Mouse (Mus musculus): ENCODE measurements around the gene Zyx. TPM values are rescaled to one million over a fixed set of nuclear protein-coding genes. Genes with fewer than 3 reads are reported as not detected.

Gene Zyx
- polyA plus RNA-seq, 1 experiment from 2014 or later = 33.1 TPM

GRCm38 (mm10) chr6:42372816-42373547, 23.6 kb downstream of the Zyx start, which contains the start of gene Epha1:
Epha1 (minus strand) TSS chr6:42373268.
- Histone ChIP-seq H3K4me1 (peaks cover 14% of the 10 kb centered on the region), H3K27ac (replicated peaks) (no peak within 1 kb of the TSS), H3K4me2 (replicated peaks) (peak within 1 kb of the TSS; percentile 91), H3K9ac (replicated peaks) (peak within 1 kb of the TSS; percentile 36; the same call in 1 of the 2 replicates), H3K27me3 (0 out of 2 replicates have a peak, but pooled peaks cover 3% of the 10 kb centered on the region), H3K9me3 (no peaks in the 10 kb centered on the region), H3K36me3 (no peaks in the 10 kb centered on the region), H3K4me3 (peak within 1 kb of the TSS; percentile 43)
- WGBS = under 1% methylated on average over 36 of the region's 36 CpGs
- peak; percentile 71 for ATAC-seq (replicated peaks)

- 0 out of 2 replicates have a peak overlapping the region, but pooled peaks have one; percentile 36 for H3K9ac ChIP-seq (replicated peaks)
- H3K27ac ChIP-seq (replicated peaks) = no peak overlapping the region
- peak overlapping the region; percentile 43 for H3K4me3 ChIP-seq
- peak; percentile 21; the same call in 1 of the 2 replicates for ATAC-seq (replicated peaks)
- H3K36me3 ChIP-seq = no peaks in the 10 kb centered on the region
- 46% methylated on average over 7 of the region's 7 CpGs for WGBS
- H3K4me2 ChIP-seq (replicated peaks) = peak overlapping the region; percentile 91
- H3K4me1 ChIP-seq = peaks cover 14% of the 10 kb centered on the region
- no peaks in the 10 kb centered on the region for H3K9me3 ChIP-seq
- 0 out of 2 replicates have a peak, but pooled peaks cover 3% of the 10 kb centered on the region for H3K27me3 ChIP-seq
Measured at GRCm38 (mm10) chr6:42373669-42374430, 24.4 kb downstream of the Zyx start.

- WGBS = 67% methylated on average over 4 of the region's 4 CpGs
- 0 out of 2 replicates have a peak, but pooled peaks cover 3% of the 10 kb centered on the region for H3K27me3 ChIP-seq
- H3K4me2 ChIP-seq (replicated peaks) = no peak overlapping the region
- no peak overlapping the region for H3K9ac ChIP-seq (replicated peaks)
- ATAC-seq (replicated peaks) = no peak
- peaks cover 14% of the 10 kb centered on the region for H3K4me1 ChIP-seq
- H3K36me3 ChIP-seq = no peaks in the 10 kb centered on the region
- no peaks in the 10 kb centered on the region for H3K9me3 ChIP-seq
- no peak overlapping the region for H3K27ac ChIP-seq (replicated peaks)
- no peak overlapping the region for H3K4me3 ChIP-seq
Measured at GRCm38 (mm10) chr6:42374701-42375100, 25.3 kb downstream of the Zyx start.

DNA sequence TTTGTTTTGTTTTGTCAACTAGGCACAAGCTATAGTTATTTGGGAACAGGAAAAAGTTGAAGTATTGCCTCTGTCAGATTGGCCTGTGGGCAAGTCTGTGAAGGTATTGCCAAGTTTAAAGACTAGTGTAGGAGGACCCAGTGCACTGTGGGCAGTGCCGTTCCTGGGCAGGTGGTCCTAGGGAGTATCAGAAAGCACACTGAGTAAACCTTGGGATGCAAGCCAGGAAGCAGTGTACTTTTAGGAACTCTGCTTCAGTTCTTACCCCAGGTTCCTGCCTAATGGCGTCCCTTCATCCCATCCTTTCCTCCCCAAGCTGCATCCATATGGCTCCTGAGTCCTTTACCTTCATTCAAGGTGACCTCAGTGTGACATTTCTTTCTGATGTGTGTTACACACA, 25.7 kb downstream of the Zyx start:
- no peak overlapping the region for H3K9ac ChIP-seq (replicated peaks)
- H3K36me3 ChIP-seq = no peaks in the 10 kb centered on the region
- 0 out of 2 replicates have a peak, but pooled peaks cover 3% of the 10 kb centered on the region for H3K27me3 ChIP-seq
- H3K9me3 ChIP-seq = no peaks in the 10 kb centered on the region
- no peak overlapping the region for H3K27ac ChIP-seq (replicated peaks)
- no peak for ATAC-seq (replicated peaks)
- H3K4me1 ChIP-seq = peaks cover 14% of the 10 kb centered on the region
- H3K4me2 ChIP-seq (replicated peaks) = no peak overlapping the region
- H3K4me3 ChIP-seq = no peak overlapping the region
- 84% methylated on average over 2 of the region's 2 CpGs for WGBS

- Histone ChIP-seq H3K27me3 (0 out of 2 replicates have a peak, but pooled peaks cover 3% of the 10 kb centered on the region), H3K4me3 (no peak overlapping the region)
Measured at GRCm38 (mm10) chr6:42376016-42376415, 26.6 kb downstream of the Zyx start.

GRCm38 (mm10) chr6:42376504-42377019, 27.1 kb downstream of the Zyx start:
- H3K9me3 ChIP-seq = no peaks in the 10 kb centered on the region
- no peak overlapping the region for H3K4me3 ChIP-seq
- no peaks in the 10 kb centered on the region for H3K36me3 ChIP-seq
- H3K4me1 ChIP-seq = peaks cover 14% of the 10 kb centered on the region
- H3K27ac ChIP-seq (replicated peaks) = no peak overlapping the region
- 0 out of 2 replicates have a peak, but pooled peaks cover 3% of the 10 kb centered on the region for H3K27me3 ChIP-seq
- 87% methylated on average over 6 of the region's 6 CpGs for WGBS
- ATAC-seq (replicated peaks) = no peak
- no peak overlapping the region for H3K9ac ChIP-seq (replicated peaks)
- H3K4me2 ChIP-seq (replicated peaks) = no peak overlapping the region

More at GRCm38 (mm10) chr6:42376016-42376415, 26.6 kb downstream of the Zyx start:
- H3K9me3 ChIP-seq = no peaks in the 10 kb centered on the region
- no peak for ATAC-seq (replicated peaks)
- no peaks in the 10 kb centered on the region for H3K36me3 ChIP-seq
- no peak overlapping the region for H3K9ac ChIP-seq (replicated peaks)
- no peak overlapping the region for H3K27ac ChIP-seq (replicated peaks)
- peaks cover 14% of the 10 kb centered on the region for H3K4me1 ChIP-seq
- 60% methylated on average over 4 of the region's 4 CpGs for WGBS
- no peak overlapping the region for H3K4me2 ChIP-seq (replicated peaks)

GRCm38 (mm10) chr6:42377280-42377679, 27.9 kb downstream of the Zyx start:
- Histone ChIP-seq H3K4me1 (peaks cover 14% of the 10 kb centered on the region), H3K9ac (replicated peaks) (no peak overlapping the region), H3K4me3 (no peak overlapping the region), H3K36me3 (no peaks in the 10 kb centered on the region), H3K27ac (replicated peaks) (no peak overlapping the region), H3K27me3 (0 out of 2 replicates have a peak, but pooled peaks cover 3% of the 10 kb centered on the region), H3K4me2 (replicated peaks) (no peak overlapping the region), H3K9me3 (no peaks in the 10 kb centered on the region)
- 62% methylated on average over 5 of the region's 5 CpGs for WGBS
- no peak for ATAC-seq (replicated peaks)

DNA sequence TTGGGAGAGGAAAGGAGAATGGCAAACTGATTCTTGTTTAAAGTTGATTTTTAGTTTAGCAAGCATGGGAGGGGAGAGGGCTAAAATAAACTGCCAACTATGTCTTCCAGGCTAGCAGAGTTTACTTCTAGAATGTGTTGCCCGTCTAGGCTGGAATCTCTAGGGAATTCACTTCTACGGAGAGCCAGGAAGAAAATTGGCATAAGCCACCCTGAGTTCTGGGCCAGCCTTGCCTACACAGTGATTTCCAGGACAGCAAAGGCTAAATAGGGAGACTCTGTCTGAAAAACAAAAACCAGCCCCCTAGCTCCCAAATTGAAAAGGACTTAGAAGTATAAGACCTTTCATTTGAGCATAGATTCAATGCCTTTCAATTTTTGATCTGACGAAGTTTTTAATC, 30.1 kb downstream of the Zyx start:
- no peak for ATAC-seq (replicated peaks)
- Histone ChIP-seq H3K9ac (replicated peaks) (no peak overlapping the region), H3K9me3 (no peaks in the 10 kb centered on the region), H3K4me2 (replicated peaks) (no peak overlapping the region), H3K4me3 (no peak overlapping the region), H3K36me3 (no peaks in the 10 kb centered on the region), H3K4me1 (no peaks in the 10 kb centered on the region), H3K27me3 (no peaks in the 10 kb centered on the region), H3K27ac (replicated peaks) (no peak overlapping the region)
- WGBS = 56% methylated on average over 3 of the region's 3 CpGs

GRCm38 (mm10) chr6:42380416-42381144, 31.1 kb downstream of the Zyx start:
- H3K27ac ChIP-seq (replicated peaks) = no peak overlapping the region
- H3K4me3 ChIP-seq = no peak overlapping the region
- H3K4me1 ChIP-seq = no peaks in the 10 kb centered on the region
- H3K9me3 ChIP-seq = no peaks in the 10 kb centered on the region
- no peak overlapping the region for H3K9ac ChIP-seq (replicated peaks)
- H3K36me3 ChIP-seq = no peaks in the 10 kb centered on the region
- WGBS = 3% methylated on average over 8 of the region's 8 CpGs
- no peak overlapping the region for H3K4me2 ChIP-seq (replicated peaks)
- peak; percentile 60 for ATAC-seq (replicated peaks)
- H3K27me3 ChIP-seq = no peaks in the 10 kb centered on the region

- Histone ChIP-seq H3K27me3 (no peaks in the 10 kb centered on the region), H3K9me3 (no peaks in the 10 kb centered on the region), H3K9ac (replicated peaks) (no peak overlapping the region), H3K27ac (replicated peaks) (no peak overlapping the region), H3K36me3 (no peaks in the 10 kb centered on the region), H3K4me1 (no peaks in the 10 kb centered on the region), H3K4me2 (replicated peaks) (no peak overlapping the region), H3K4me3 (no peak overlapping the region)
- WGBS = 13% methylated on average over 2 of the region's 2 CpGs
- no peak for ATAC-seq (replicated peaks)
Measured at GRCm38 (mm10) chr6:42381221-42381620, 31.8 kb downstream of the Zyx start.

GRCm38 (mm10) chr6:42381916-42382381, 32.5 kb downstream of the Zyx start:
- H3K27ac ChIP-seq (replicated peaks) = no peak overlapping the region; the same call in 1 of the 2 replicates
- no peak overlapping the region for H3K9ac ChIP-seq (replicated peaks)
- ATAC-seq (replicated peaks) = no peak
- no peaks in the 10 kb centered on the region for H3K27me3 ChIP-seq
- H3K4me1 ChIP-seq = no peaks in the 10 kb centered on the region
- WGBS = 78% methylated on average over 9 of the region's 9 CpGs
- H3K4me2 ChIP-seq (replicated peaks) = no peak overlapping the region
- H3K36me3 ChIP-seq = no peaks in the 10 kb centered on the region
- H3K4me3 ChIP-seq = no peak overlapping the region
- H3K9me3 ChIP-seq = no peaks in the 10 kb centered on the region
